Mouse (Mus musculus): Measurements from ENCODE around the gene Unc13c. TPM values are rescaled to one million over a fixed set of nuclear protein-coding genes. Genes with fewer than 3 reads are reported as not detected.

Unc13c gene
- polyA plus RNA-seq, 1 experiment, result 7.6 TPM

- Histone ChIP-seq H3K4me1 (ENCODE audit: control insufficient read depth, insufficient read depth, low read length) (no peaks in the 10 kb centered on the region), H3K27ac (ENCODE audit: insufficient read depth, low read length) (no peak overlapping the region), H3K4me3 (ENCODE audit: insufficient read depth, low read length) (no peak overlapping the region)
- TF ChIP-seq POLR2A (IDR thresholded peaks at IDR 0.05; ENCODE audit: extremely low read depth, insufficient read depth, low read length), result no peak
- no peak for TF ChIP-seq CTCF (IDR thresholded peaks at IDR 0.05; ENCODE audit: extremely low read depth, insufficient read depth, low read length)
Measured at GRCm38 (mm10) chr9:73755185-73755584, 213.6 kb downstream of the Unc13c start.

DNA sequence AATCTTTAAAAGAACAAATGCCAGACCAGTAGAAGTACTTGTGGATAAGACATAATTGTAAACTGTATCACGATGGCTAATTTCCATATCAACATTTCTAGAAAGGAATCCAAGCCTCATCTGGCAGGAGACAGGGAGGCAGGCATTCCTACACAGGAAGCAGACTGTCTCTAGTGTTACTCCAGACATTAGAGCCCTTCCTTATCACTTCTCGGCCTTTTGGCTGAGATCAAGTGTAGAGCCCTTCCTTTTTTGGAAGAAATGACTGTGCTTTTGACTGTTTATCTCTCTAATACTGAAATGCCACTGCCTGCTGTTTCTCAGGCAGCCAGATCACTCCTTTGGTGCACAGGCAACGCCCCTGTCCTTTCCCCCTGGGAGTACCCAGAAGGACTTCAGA, 215.3 kb downstream of the Unc13c start:
- no peak overlapping the region for H3K27ac ChIP-seq (ENCODE audit: insufficient read depth, low read length)
- TF ChIP-seq POLR2A (IDR thresholded peaks at IDR 0.05; ENCODE audit: extremely low read depth, insufficient read depth, low read length), result no peak
- no peak for TF ChIP-seq CTCF (IDR thresholded peaks at IDR 0.05; ENCODE audit: extremely low read depth, insufficient read depth, low read length)
- no peak overlapping the region for H3K4me3 ChIP-seq (ENCODE audit: insufficient read depth, low read length)
- H3K4me1 ChIP-seq (ENCODE audit: control insufficient read depth, insufficient read depth, low read length), result no peaks in the 10 kb centered on the region

GRCm38 (mm10) chr9:73751344-73751743, 217.4 kb downstream of the Unc13c start:
- Histone ChIP-seq H3K27ac (ENCODE audit: insufficient read depth, low read length) (no peak overlapping the region), H3K4me1 (ENCODE audit: control insufficient read depth, insufficient read depth, low read length) (no peaks in the 10 kb centered on the region), H3K4me3 (ENCODE audit: insufficient read depth, low read length) (no peak overlapping the region)
- TF ChIP-seq CTCF (IDR thresholded peaks at IDR 0.05; ENCODE audit: extremely low read depth, insufficient read depth, low read length), result no peak
- no peak for TF ChIP-seq POLR2A (IDR thresholded peaks at IDR 0.05; ENCODE audit: extremely low read depth, insufficient read depth, low read length)

DNA sequence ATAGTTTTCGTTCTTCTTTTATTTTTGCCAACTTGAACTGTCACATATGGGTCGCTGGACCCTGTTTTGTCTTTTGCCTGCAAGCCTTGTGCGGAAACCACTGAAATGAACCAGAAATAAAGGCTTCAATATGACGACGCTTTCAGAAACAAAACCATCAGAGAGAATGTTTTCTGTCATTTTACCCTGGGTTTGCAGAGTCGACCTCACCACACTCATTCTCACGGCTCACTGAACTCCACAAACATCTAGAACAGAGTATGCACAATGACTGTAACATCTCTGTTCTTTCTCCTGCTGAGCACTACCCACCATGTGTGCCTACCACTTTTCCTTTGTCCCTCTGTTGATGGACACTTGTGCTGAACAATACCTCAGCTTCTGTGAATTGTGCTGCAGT, 234.3 kb downstream of the Unc13c start:
- Histone ChIP-seq H3K4me1 (ENCODE audit: control insufficient read depth, insufficient read depth, low read length) (no peaks in the 10 kb centered on the region), H3K4me3 (ENCODE audit: insufficient read depth, low read length) (no peak overlapping the region), H3K27ac (ENCODE audit: insufficient read depth, low read length) (no peak overlapping the region)
- TF ChIP-seq CTCF (IDR thresholded peaks at IDR 0.05; ENCODE audit: extremely low read depth, insufficient read depth, low read length) (no peak), POLR2A (IDR thresholded peaks at IDR 0.05; ENCODE audit: extremely low read depth, insufficient read depth, low read length) (no peak)

GRCm38 (mm10) chr9:73725717-73726662, 242.8 kb downstream of the Unc13c start:
- no peak overlapping the region for H3K4me3 ChIP-seq (ENCODE audit: insufficient read depth, low read length)
- no peak for TF ChIP-seq CTCF (IDR thresholded peaks at IDR 0.05; ENCODE audit: extremely low read depth, insufficient read depth, low read length)
- TF ChIP-seq POLR2A (IDR thresholded peaks at IDR 0.05; ENCODE audit: extremely low read depth, insufficient read depth, low read length), result no peak
- no peaks in the 10 kb centered on the region for H3K4me1 ChIP-seq (ENCODE audit: control insufficient read depth, insufficient read depth, low read length)
- H3K27ac ChIP-seq (ENCODE audit: insufficient read depth, low read length), result no peak overlapping the region

DNA sequence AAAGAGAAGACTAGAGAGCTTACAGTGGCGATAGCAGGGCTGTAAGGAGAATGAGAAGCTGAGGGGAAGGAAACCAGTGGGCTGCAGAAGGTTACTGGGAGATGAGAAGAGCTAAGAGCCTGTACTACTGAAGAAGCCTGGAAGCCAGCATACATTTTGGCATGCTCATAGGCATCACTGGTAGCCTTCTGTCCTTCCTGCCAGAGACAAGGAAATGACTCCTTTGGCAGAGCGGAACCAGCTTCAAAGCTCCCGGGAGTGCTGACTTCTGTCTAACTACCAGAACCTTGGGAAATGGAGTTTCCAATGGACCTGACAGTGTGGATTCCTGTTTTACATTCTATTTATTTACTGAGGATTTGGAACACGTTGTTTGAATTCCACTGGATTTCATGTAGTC, 244.0 kb downstream of the Unc13c start:
- TF ChIP-seq POLR2A (IDR thresholded peaks at IDR 0.05; ENCODE audit: extremely low read depth, insufficient read depth, low read length) (no peak), CTCF (IDR thresholded peaks at IDR 0.05; ENCODE audit: extremely low read depth, insufficient read depth, low read length) (no peak)
- Histone ChIP-seq H3K27ac (ENCODE audit: insufficient read depth, low read length) (no peak overlapping the region), H3K4me1 (ENCODE audit: control insufficient read depth, insufficient read depth, low read length) (no peaks in the 10 kb centered on the region), H3K4me3 (ENCODE audit: insufficient read depth, low read length) (no peak overlapping the region)

DNA sequence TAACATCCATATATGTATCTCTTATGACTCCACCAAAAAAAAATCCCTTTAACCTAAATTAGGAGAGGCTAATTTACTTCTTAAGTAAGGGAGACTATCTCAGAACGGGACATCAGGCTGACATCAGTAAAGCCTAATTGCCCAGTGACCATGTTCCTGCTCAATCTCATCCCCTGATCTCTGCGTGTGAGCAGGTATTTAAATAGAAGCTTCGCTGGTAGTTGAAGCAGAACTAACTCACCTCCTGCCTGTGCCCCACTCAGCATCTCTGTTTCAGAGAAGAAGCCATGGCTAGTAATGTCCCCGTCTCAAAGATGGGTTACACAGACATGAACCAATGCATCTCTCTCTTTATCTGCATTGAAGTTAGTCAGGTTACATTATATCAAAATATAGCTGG, 255.3 kb downstream of the Unc13c start:
- no peak overlapping the region for H3K4me3 ChIP-seq (ENCODE audit: insufficient read depth, low read length)
- H3K27ac ChIP-seq (ENCODE audit: insufficient read depth, low read length), result no peak overlapping the region
- no peak for TF ChIP-seq CTCF (IDR thresholded peaks at IDR 0.05; ENCODE audit: extremely low read depth, insufficient read depth, low read length)
- TF ChIP-seq POLR2A (IDR thresholded peaks at IDR 0.05; ENCODE audit: extremely low read depth, insufficient read depth, low read length), result no peak
- no peaks in the 10 kb centered on the region for H3K4me1 ChIP-seq (ENCODE audit: control insufficient read depth, insufficient read depth, low read length)

DNA sequence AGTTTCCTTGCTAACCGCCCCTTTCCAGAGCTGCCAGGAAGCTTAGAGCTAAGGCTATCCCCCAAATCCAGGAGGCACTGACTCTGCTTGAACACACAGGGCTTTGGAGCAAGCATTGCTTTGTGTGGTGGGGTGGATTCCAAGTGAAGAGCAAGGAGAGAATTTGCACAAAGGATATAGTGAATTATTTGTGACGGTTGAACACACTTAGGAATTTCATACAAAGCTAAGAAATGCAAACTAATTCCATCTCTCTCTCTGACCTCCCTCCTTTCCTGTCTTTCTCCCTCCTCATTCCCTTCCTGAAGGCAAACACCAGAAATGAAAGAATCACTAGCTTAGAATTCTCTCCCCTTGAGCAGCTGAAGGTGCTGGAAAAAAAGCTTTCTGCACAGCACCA, 271.7 kb downstream of the Unc13c start:
- TF ChIP-seq CTCF (IDR thresholded peaks at IDR 0.05; ENCODE audit: extremely low read depth, insufficient read depth, low read length) (no peak), POLR2A (IDR thresholded peaks at IDR 0.05; ENCODE audit: extremely low read depth, insufficient read depth, low read length) (no peak)
- no peak overlapping the region for H3K27ac ChIP-seq (ENCODE audit: insufficient read depth, low read length)
- H3K4me3 ChIP-seq (ENCODE audit: insufficient read depth, low read length), result no peak overlapping the region
- H3K4me1 ChIP-seq (ENCODE audit: control insufficient read depth, insufficient read depth, low read length), result no peaks in the 10 kb centered on the region

- Histone ChIP-seq H3K27ac (ENCODE audit: insufficient read depth, low read length) (no peak overlapping the region), H3K4me3 (ENCODE audit: insufficient read depth, low read length) (no peak overlapping the region), H3K4me1 (ENCODE audit: control insufficient read depth, insufficient read depth, low read length) (no peaks in the 10 kb centered on the region)
- TF ChIP-seq POLR2A (IDR thresholded peaks at IDR 0.05; ENCODE audit: extremely low read depth, insufficient read depth, low read length) (no peak), CTCF (IDR thresholded peaks at IDR 0.05; ENCODE audit: extremely low read depth, insufficient read depth, low read length) (no peak)
Measured at GRCm38 (mm10) chr9:73681580-73681979, 287.2 kb downstream of the Unc13c start.

Measured in cortical plate, adult 2 months (tissue).